Mouse (Mus musculus): ENCODE results near the gene Phxr2. TPM values are rescaled to one million over a fixed set of nuclear protein-coding genes. Genes with fewer than 3 reads are reported as not detected.

The Phxr2 gene
- total and polyA plus RNA-seq, 3 experiments: not detected

GRCm38 (mm10) chr10:99156808-99157207 lies 30.7 kb upstream of the Phxr2 start:
- DNase-seq (ENCODE audit: low spot score) (no peak), ATAC-seq (ENCODE audit: extremely low read depth, insufficient number of reproducible peaks, low FRiP score, poor library complexity, severe bottlenecking) (no peak)
- Histone ChIP-seq H3K4me1 (ENCODE audit: insufficient read depth, low read depth, low read length) (no peaks in the 10 kb centered on the region), H3K4me3 (ENCODE audit: low read depth, low read length) (no peak overlapping the region), H3K36me3 (replicated peaks) (peaks cover 14% of the 10 kb centered on the region), H3K9me3 (replicated peaks) (no peaks in the 10 kb centered on the region), H3K27me3 (ENCODE audit: insufficient read depth, low read length) (no peaks in the 10 kb centered on the region)
- TF ChIP-seq POLR2AphosphoS5 (IDR thresholded peaks at IDR 0.05; ENCODE audit: insufficient replicate concordance, low read depth, low read length) (no peak), TAL1 (conservative IDR thresholded peaks at IDR 0.05; ENCODE audit: low read depth, low read length) (no peak), CTCF (IDR thresholded peaks at IDR 0.05; ENCODE audit: low read depth, low read length) (no peak), GATA2 (IDR thresholded peaks at IDR 0.05; ENCODE audit: borderline replicate concordance, low read depth, low read length) (no peak), GATA1 (IDR thresholded peaks at IDR 0.05; ENCODE audit: borderline replicate concordance, low read length) (no peak)

DNA sequence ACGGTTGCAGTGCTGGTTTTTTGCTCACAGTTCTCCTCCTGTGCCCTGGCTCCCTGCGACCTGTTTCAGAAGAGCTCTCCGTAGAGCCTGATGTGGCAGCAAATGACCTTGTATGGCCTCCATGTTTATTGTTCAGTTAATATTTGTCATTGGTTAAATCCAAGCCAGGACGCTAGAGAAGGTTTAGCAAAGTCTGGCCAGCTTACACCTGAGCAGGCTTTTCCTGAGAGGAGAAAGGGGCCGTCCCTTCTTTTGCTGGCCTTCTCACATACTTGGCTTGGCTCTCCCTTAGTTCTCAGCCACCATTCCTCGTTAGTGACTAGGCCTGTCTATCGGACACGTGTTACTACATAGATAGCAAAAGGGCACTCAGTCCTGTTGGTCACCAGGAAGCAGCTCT lies 28.5 kb upstream of the Phxr2 start:
- H3K4me1 ChIP-seq (ENCODE audit: insufficient read depth, low read depth, low read length): no peaks in the 10 kb centered on the region
- H3K9me3 ChIP-seq (replicated peaks): no peaks in the 10 kb centered on the region
- DNase-seq (ENCODE audit: low spot score) (no peak), ATAC-seq (ENCODE audit: extremely low read depth, insufficient number of reproducible peaks, low FRiP score, poor library complexity, severe bottlenecking) (no peak)
- no peaks in the 10 kb centered on the region for H3K27me3 ChIP-seq (ENCODE audit: insufficient read depth, low read length)
- TF ChIP-seq GATA1 (IDR thresholded peaks at IDR 0.05; ENCODE audit: borderline replicate concordance, low read length) (no peak), POLR2AphosphoS5 (IDR thresholded peaks at IDR 0.05; ENCODE audit: insufficient replicate concordance, low read depth, low read length) (no peak), CTCF (IDR thresholded peaks at IDR 0.05; ENCODE audit: low read depth, low read length) (no peak), TAL1 (conservative IDR thresholded peaks at IDR 0.05; ENCODE audit: low read depth, low read length) (no peak), GATA2 (IDR thresholded peaks at IDR 0.05; ENCODE audit: borderline replicate concordance, low read depth, low read length) (no peak)
- peaks cover 16% of the 10 kb centered on the region for H3K36me3 ChIP-seq (replicated peaks)
- H3K4me3 ChIP-seq (ENCODE audit: low read depth, low read length): no peak overlapping the region

DNA sequence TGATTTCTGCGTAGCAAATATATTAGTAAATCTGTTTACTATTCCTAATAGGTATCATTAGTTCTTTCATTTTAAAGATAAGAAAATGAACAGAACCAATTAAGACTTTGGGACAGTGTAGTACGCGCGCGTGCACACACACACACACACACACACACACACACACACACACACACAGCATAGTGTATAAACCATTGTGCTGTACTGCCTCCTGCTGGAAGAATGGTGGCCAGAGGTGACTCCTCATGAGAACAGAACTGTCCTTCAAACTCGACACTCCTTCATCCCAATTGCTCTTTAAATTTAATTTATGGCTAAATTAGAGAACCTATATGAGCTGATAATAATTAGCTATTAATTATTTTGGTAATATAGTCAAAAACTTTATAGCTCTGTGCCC lies 25.9 kb upstream of the Phxr2 start:
- ATAC-seq (ENCODE audit: extremely low read depth, insufficient number of reproducible peaks, low FRiP score, poor library complexity, severe bottlenecking): no peak
- no peak for DNase-seq (ENCODE audit: low spot score)
- H3K4me1 ChIP-seq (ENCODE audit: insufficient read depth, low read depth, low read length): no peaks in the 10 kb centered on the region
- no peaks in the 10 kb centered on the region for H3K9me3 ChIP-seq (replicated peaks)
- TF ChIP-seq CTCF (IDR thresholded peaks at IDR 0.05; ENCODE audit: low read depth, low read length): no peak
- no peak for TF ChIP-seq GATA1 (IDR thresholded peaks at IDR 0.05; ENCODE audit: borderline replicate concordance, low read length)
- TF ChIP-seq TAL1 (conservative IDR thresholded peaks at IDR 0.05; ENCODE audit: low read depth, low read length): no peak
- no peak for TF ChIP-seq POLR2AphosphoS5 (IDR thresholded peaks at IDR 0.05; ENCODE audit: insufficient replicate concordance, low read depth, low read length)
- TF ChIP-seq GATA2 (IDR thresholded peaks at IDR 0.05; ENCODE audit: borderline replicate concordance, low read depth, low read length): no peak
- H3K4me3 ChIP-seq (ENCODE audit: low read depth, low read length): no peak overlapping the region
- H3K36me3 ChIP-seq (replicated peaks): peaks cover 16% of the 10 kb centered on the region
- no peaks in the 10 kb centered on the region for H3K27me3 ChIP-seq (ENCODE audit: insufficient read depth, low read length)

DNA sequence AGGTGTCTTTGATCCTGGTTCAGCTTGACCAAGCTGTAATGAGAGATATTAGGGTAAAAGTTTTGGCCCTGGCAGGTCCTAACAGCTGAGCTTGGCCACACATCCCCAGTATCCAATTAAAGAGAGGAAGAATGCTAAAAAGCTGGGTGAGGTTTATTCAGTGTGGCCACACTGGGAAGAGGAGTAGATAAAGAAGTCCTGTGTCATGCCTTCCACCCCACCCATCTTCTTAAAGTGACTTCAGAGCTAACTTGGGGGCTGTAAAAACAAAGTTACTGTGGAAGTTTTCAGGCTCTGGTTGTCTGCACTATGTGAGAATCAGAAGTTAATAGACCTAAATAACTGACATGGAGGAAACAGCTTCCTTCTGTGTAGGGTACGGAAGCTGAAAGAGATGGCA lies 25.5 kb upstream of the Phxr2 start:
- Histone ChIP-seq H3K36me3 (replicated peaks) (peaks cover 13% of the 10 kb centered on the region), H3K4me3 (ENCODE audit: low read depth, low read length) (no peak overlapping the region), H3K4me1 (ENCODE audit: insufficient read depth, low read depth, low read length) (no peaks in the 10 kb centered on the region), H3K27me3 (ENCODE audit: insufficient read depth, low read length) (no peaks in the 10 kb centered on the region), H3K9me3 (replicated peaks) (no peaks in the 10 kb centered on the region)
- TF ChIP-seq CTCF (IDR thresholded peaks at IDR 0.05; ENCODE audit: low read depth, low read length) (no peak), TAL1 (conservative IDR thresholded peaks at IDR 0.05; ENCODE audit: low read depth, low read length) (no peak), GATA2 (IDR thresholded peaks at IDR 0.05; ENCODE audit: borderline replicate concordance, low read depth, low read length) (no peak), GATA1 (IDR thresholded peaks at IDR 0.05; ENCODE audit: borderline replicate concordance, low read length) (no peak), POLR2AphosphoS5 (IDR thresholded peaks at IDR 0.05; ENCODE audit: insufficient replicate concordance, low read depth, low read length) (no peak)
- DNase-seq (ENCODE audit: low spot score) (no peak), ATAC-seq (ENCODE audit: extremely low read depth, insufficient number of reproducible peaks, low FRiP score, poor library complexity, severe bottlenecking) (no peak)

- DNase-seq (ENCODE audit: low spot score) (no peak), ATAC-seq (ENCODE audit: extremely low read depth, insufficient number of reproducible peaks, low FRiP score, poor library complexity, severe bottlenecking) (no peak)
- no peak overlapping the region for H3K4me3 ChIP-seq (ENCODE audit: low read depth, low read length)
- peaks cover 16% of the 10 kb centered on the region for H3K36me3 ChIP-seq (replicated peaks)
- no peaks in the 10 kb centered on the region for H3K4me1 ChIP-seq (ENCODE audit: insufficient read depth, low read depth, low read length)
- no peaks in the 10 kb centered on the region for H3K9me3 ChIP-seq (replicated peaks)
- no peaks in the 10 kb centered on the region for H3K27me3 ChIP-seq (ENCODE audit: insufficient read depth, low read length)
- TF ChIP-seq CTCF (IDR thresholded peaks at IDR 0.05; ENCODE audit: low read depth, low read length) (no peak), GATA1 (IDR thresholded peaks at IDR 0.05; ENCODE audit: borderline replicate concordance, low read length) (no peak), GATA2 (IDR thresholded peaks at IDR 0.05; ENCODE audit: borderline replicate concordance, low read depth, low read length) (no peak), POLR2AphosphoS5 (IDR thresholded peaks at IDR 0.05; ENCODE audit: insufficient replicate concordance, low read depth, low read length) (no peak), TAL1 (conservative IDR thresholded peaks at IDR 0.05; ENCODE audit: low read depth, low read length) (no peak)
These were observed 23.9 kb upstream of the Phxr2 start for GRCm38 (mm10) chr10:99150016-99150415.

DNA sequence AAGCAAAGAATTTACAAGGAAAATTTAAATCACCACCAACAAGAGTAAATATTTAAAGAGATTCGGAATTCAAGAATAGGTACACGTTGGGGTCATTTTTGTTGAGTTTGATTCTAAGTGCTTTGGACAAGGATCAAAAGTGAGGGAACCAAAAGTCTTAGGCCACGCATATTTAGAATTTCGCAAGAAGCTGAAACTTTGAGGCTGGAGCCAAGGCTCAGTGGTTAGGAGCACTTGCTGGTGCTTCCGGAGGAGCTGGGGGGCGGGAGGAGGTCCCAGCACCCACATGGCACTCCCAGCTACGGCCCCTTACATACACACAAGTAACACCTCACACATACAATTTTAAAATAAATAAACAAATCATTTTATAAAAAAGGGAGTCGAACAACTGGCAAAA lies 20.5 kb upstream of the Phxr2 start:
- DNase-seq (ENCODE audit: low spot score) (no peak), ATAC-seq (ENCODE audit: extremely low read depth, insufficient number of reproducible peaks, low FRiP score, poor library complexity, severe bottlenecking) (no peak)
- H3K36me3 ChIP-seq (replicated peaks): peaks cover 14% of the 10 kb centered on the region
- H3K4me3 ChIP-seq (ENCODE audit: low read depth, low read length): no peak overlapping the region
- H3K4me1 ChIP-seq (ENCODE audit: insufficient read depth, low read depth, low read length): no peaks in the 10 kb centered on the region
- H3K27me3 ChIP-seq (ENCODE audit: insufficient read depth, low read length): no peaks in the 10 kb centered on the region
- H3K9me3 ChIP-seq (replicated peaks): no peaks in the 10 kb centered on the region
- TF ChIP-seq GATA1 (IDR thresholded peaks at IDR 0.05; ENCODE audit: borderline replicate concordance, low read length) (no peak), TAL1 (conservative IDR thresholded peaks at IDR 0.05; ENCODE audit: low read depth, low read length) (no peak), GATA2 (IDR thresholded peaks at IDR 0.05; ENCODE audit: borderline replicate concordance, low read depth, low read length) (no peak), POLR2AphosphoS5 (IDR thresholded peaks at IDR 0.05; ENCODE audit: insufficient replicate concordance, low read depth, low read length) (no peak), CTCF (IDR thresholded peaks at IDR 0.05; ENCODE audit: low read depth, low read length) (no peak)
